Mouse (Mus musculus) forebrain, embryonic 11.5 days (tissue): ENCODE measurements around the gene Cdh5. TPM values are rescaled to one million over a fixed set of nuclear protein-coding genes. Genes with fewer than 3 reads are reported as not detected.

Experiments used
- ATAC-seq: fragments of 200-750 bp; cut with Nextera tagmentation; replicated peaks from 2 replicates; pipeline ENCODE4 v1.8.0; 2017; ENCODE audit warnings: moderate TSS enrichment; ENCODE audit not compliant: low FRiP score
- DNase-seq: peaks from one replicate; pipeline ENCODE4 v3.0.0-alpha.2; 2017; ENCODE audit warnings: low spot score
- H3K27ac ChIP-seq: fragments of 300-500 bp; sonication (generic); 2 replicates; pipeline ENCODE4 v1.5.1; 2014; ENCODE audit warnings: low read depth, low read length
- H3K27me3 ChIP-seq: fragments of 300-500 bp; sonication (generic); 2 replicates; pipeline ENCODE4 v1.6.1; 2014; ENCODE audit warnings: mild to moderate bottlenecking, low read length, mixed read lengths; ENCODE audit not compliant: control insufficient read depth, insufficient read depth
- H3K36me3 ChIP-seq: fragments of 300-500 bp; sonication (generic); 2 replicates; pipeline ENCODE4 v1.6.1; 2014; ENCODE audit warnings: mild to moderate bottlenecking, low read length, moderate library complexity, mixed read lengths; ENCODE audit not compliant: control insufficient read depth, insufficient read depth
- H3K4me1 ChIP-seq: fragments of 300-500 bp; sonication (generic); replicated peaks from 2 replicates; pipeline ENCODE4 v1.6.1; 2014; ENCODE audit warnings: low read length, mixed read lengths; ENCODE audit not compliant: control insufficient read depth, insufficient read depth
- H3K4me2 ChIP-seq: fragments of 300-500 bp; sonication (generic); 2 replicates; pipeline ENCODE4 v1.6.1; 2014; ENCODE audit warnings: low read depth, mild to moderate bottlenecking, low read length, moderate library complexity, mixed read lengths; ENCODE audit not compliant: severe bottlenecking
- H3K4me3 ChIP-seq: fragments of 300-500 bp; sonication (generic); 2 replicates; pipeline ENCODE4 v1.5.1; 2014; ENCODE audit warnings: low read depth, low read length
- H3K9ac ChIP-seq: fragments of 300-500 bp; sonication (generic); 2 replicates; pipeline ENCODE4 v1.6.1; 2014; ENCODE audit warnings: low read length
- H3K9me3 ChIP-seq: fragments of 300-500 bp; sonication (generic); 2 replicates; pipeline ENCODE4 v1.6.1; 2016; ENCODE audit warnings: low read length, mixed read lengths; ENCODE audit not compliant: control insufficient read depth
- WGBS: fragments of 180-500 bp; shearing (Covaris S2); extraction: QIAGEN DNeasy Blood & Tissue Kit; methylation state at CpG from one replicate; pipeline ENCODE4 v1.1.7; 2014; 5-methylcytosine and 5-hydroxymethylcytosine counted together
- polyA plus RNA-seq: library from polyadenylated mRNA; unstranded; fragments of >200 nt; fragmentation: Nextera tagmentation; extraction: Ambion mirVana; gene quantifications from 2 replicates; pipeline ENCODE4 v1.2.1, GENCODE M21; 2014

Cdh5 gene
- polyA plus RNA-seq, 1 experiment from 2014 or later, result 13.2 TPM

GRCm38 (mm10) chr8:104186827-104187226 is 85.4 kb downstream of the Cdh5 start:
- Histone ChIP-seq H3K27ac (no peak overlapping the region), H3K9me3 (no peaks in the 10 kb centered on the region), H3K27me3 (no peaks in the 10 kb centered on the region), H3K9ac (no peak overlapping the region), H3K4me1 (no peaks in the 10 kb centered on the region), H3K36me3 (no peaks in the 10 kb centered on the region), H3K4me3 (no peak overlapping the region), H3K4me2 (no peak overlapping the region)
- no peak for ATAC-seq
- no peak for DNase-seq
- 92% methylated on average over 4 of the region's 4 CpGs for WGBS

- ATAC-seq (no peak), DNase-seq (no peak)
- no peak overlapping the region for H3K4me2 ChIP-seq
- H3K4me3 ChIP-seq, result no peak overlapping the region
- no peak overlapping the region for H3K27ac ChIP-seq
- H3K36me3 ChIP-seq, result no peaks in the 10 kb centered on the region
- 92% methylated on average over 6 of the region's 6 CpGs for WGBS
- H3K4me1 ChIP-seq, result no peaks in the 10 kb centered on the region
- no peaks in the 10 kb centered on the region for H3K9me3 ChIP-seq
- no peaks in the 10 kb centered on the region for H3K27me3 ChIP-seq
- no peak overlapping the region for H3K9ac ChIP-seq
These were observed 86.2 kb downstream of the Cdh5 start for GRCm38 (mm10) chr8:104187622-104188021.

- WGBS, result 75% methylated on average over 5 of the region's 5 CpGs
- no peak overlapping the region for H3K27ac ChIP-seq
- no peak overlapping the region for H3K4me3 ChIP-seq
- H3K4me2 ChIP-seq, result no peak overlapping the region
- no peaks in the 10 kb centered on the region for H3K4me1 ChIP-seq
- no peak for DNase-seq
- H3K27me3 ChIP-seq, result no peaks in the 10 kb centered on the region
- no peak overlapping the region for H3K9ac ChIP-seq
- H3K36me3 ChIP-seq, result no peaks in the 10 kb centered on the region
- H3K9me3 ChIP-seq, result no peaks in the 10 kb centered on the region
- ATAC-seq, result no peak
These were observed 87.0 kb downstream of the Cdh5 start for GRCm38 (mm10) chr8:104188459-104188858.

- ATAC-seq (no peak), DNase-seq (no peak)
- H3K4me1 ChIP-seq, result no peaks in the 10 kb centered on the region
- H3K27ac ChIP-seq, result no peak overlapping the region
- H3K4me3 ChIP-seq, result no peak overlapping the region
- no peak overlapping the region for H3K9ac ChIP-seq
- H3K4me2 ChIP-seq, result no peak overlapping the region
- WGBS, result 83% methylated on average over 6 of the region's 6 CpGs
- no peaks in the 10 kb centered on the region for H3K27me3 ChIP-seq
- no peaks in the 10 kb centered on the region for H3K9me3 ChIP-seq
- H3K36me3 ChIP-seq, result no peaks in the 10 kb centered on the region
These were observed 89.5 kb downstream of the Cdh5 start for GRCm38 (mm10) chr8:104190777-104191468.

GRCm38 (mm10) chr8:104191496-104191895 is 90.1 kb downstream of the Cdh5 start:
- no peaks in the 10 kb centered on the region for H3K9me3 ChIP-seq
- DNase-seq, result no peak
- ATAC-seq, result no peak
- WGBS, result 72% methylated on average over 11 of the region's 11 CpGs
- H3K4me1 ChIP-seq, result no peaks in the 10 kb centered on the region
- H3K4me3 ChIP-seq, result no peak overlapping the region
- H3K9ac ChIP-seq, result no peak overlapping the region
- no peaks in the 10 kb centered on the region for H3K27me3 ChIP-seq
- no peak overlapping the region for H3K4me2 ChIP-seq
- no peak overlapping the region for H3K27ac ChIP-seq
- no peaks in the 10 kb centered on the region for H3K36me3 ChIP-seq

Other genes with a start within 250 kb of the Cdh5 start
- gene Bean1, start 68.8 kb downstream of the Cdh5 start, polyA plus RNA-seq, result 0.16 and 0.19 TPM in 2 replicates
- gene Tk2, start 146.9 kb downstream of the Cdh5 start, polyA plus RNA-seq, result 30.1 and 32.2 TPM in 2 replicates
- gene Cklf, start 149.2 kb downstream of the Cdh5 start, polyA plus RNA-seq, result 43.3 and 44.3 TPM in 2 replicates
- gene Cmtm2a, start 191.6 kb downstream of the Cdh5 start, polyA plus RNA-seq, result not detected in 2 replicates
- gene Gm45711, start 208.5 kb downstream of the Cdh5 start, polyA plus RNA-seq, result not detected in 2 replicates
- gene Cmtm1, start 208.5 kb downstream of the Cdh5 start, polyA plus RNA-seq, result not detected in 2 replicates
- gene Gm11020, start 219.9 kb downstream of the Cdh5 start, polyA plus RNA-seq, result not detected in 2 replicates
- not detected in 2 replicates for gene Cmtm2b, start 220.6 kb downstream of the Cdh5 start, polyA plus RNA-seq
- 66.8 and 70.9 TPM in 2 replicates for gene Cmtm3, start 237.8 kb downstream of the Cdh5 start, polyA plus RNA-seq